Mouse (Mus musculus) adrenal gland, adult 2 months (tissue): ENCODE data around the gene Ucn3. TPM values are rescaled to one million over a fixed set of nuclear protein-coding genes. Genes with fewer than 3 reads are reported as not detected.
A peak's percentile ranks its signal among the peaks of the same experiment; 100 is the strongest.
"Not testable (repeated sequence)": the region's sequence is repeated elsewhere in the genome, so short reads cannot be mapped to it uniquely, and the experiment has no call there.

Source experiments
- DNase-seq: peaks from one replicate; pipeline ENCODE4 v3.0.0; 2021
- long read RNA-seq: library from polyadenylated mRNA; stranded (forward); transcript quantifications from one replicate; pipeline ENCODE4 v2.0.0, GENCODE M21; 2021
- polyA plus RNA-seq: library from polyadenylated mRNA; depleted of rRNA; stranded (reverse); fragments of >200 nt; gene quantifications from 2 replicates; pipeline ENCODE4 v1.2.3, GENCODE M21; 2012; rRNA removed
- total RNA-seq, 2 experiments: library from RNA; stranded (reverse); gene quantifications; 2 replicates each; pipeline ENCODE4 v1.2.3; 2021

The Ucn3 gene
- total RNA-seq (not detected), polyA plus RNA-seq (not detected in 2 replicates)
- long read RNA-seq = 0 reads

GRCm38 (mm10) chr13:3945249-3945648 lies at the start of gene Ucn3:
Ucn3 (minus strand) TSS chr13:3945349.
- DNase-seq = no peak

- no peak for DNase-seq
These were observed 46.9 kb upstream of the Ucn3 start for GRCm38 (mm10) chr13:3992081-3992480.

GRCm38 (mm10) chr13:3968849-3969248 lies 23.7 kb upstream of the Ucn3 start:
- no peak for DNase-seq

- no peak for DNase-seq
These were observed 6.2 kb upstream of the Ucn3 start for GRCm38 (mm10) chr13:3951198-3951914.

GRCm38 (mm10) chr13:3949477-3949876 lies 4.3 kb upstream of the Ucn3 start:
- no peak for DNase-seq

GRCm38 (mm10) chr13:3947267-3947666 lies 2.1 kb upstream of the Ucn3 start:
- DNase-seq = no peak

- no peak for DNase-seq
These were observed 450 bp downstream of the Ucn3 start for GRCm38 (mm10) chr13:3944699-3945098.

- no peak for DNase-seq
These were observed 19.1 kb downstream of the Ucn3 start for GRCm38 (mm10) chr13:3926046-3926445.

GRCm38 (mm10) chr13:3925632-3926031 lies 19.5 kb downstream of the Ucn3 start:
- DNase-seq = no peak

- DNase-seq = no peak
These were observed 20.7 kb downstream of the Ucn3 start for GRCm38 (mm10) chr13:3924483-3924882.

- DNase-seq = peak; percentile 91
These were observed 27.4 kb downstream of the Ucn3 start, which contains the start of the genes Net1 and Tubal3 for GRCm38 (mm10) chr13:3917571-3918311. Net1 (minus strand) TSS chr13:3918220. Tubal3 (plus strand) TSS chr13:3918274.

- no peak for DNase-seq
These were observed 31.6 kb downstream of the Ucn3 start for GRCm38 (mm10) chr13:3913504-3913903.

- DNase-seq = no peak
These were observed 34.8 kb downstream of the Ucn3 start for GRCm38 (mm10) chr13:3910356-3910755.

GRCm38 (mm10) chr13:3908262-3908661 lies 36.9 kb downstream of the Ucn3 start:
- no peak for DNase-seq

- DNase-seq = no peak
These were observed 37.9 kb downstream of the Ucn3 start for GRCm38 (mm10) chr13:3907151-3907696.

GRCm38 (mm10) chr13:3899301-3899700 lies 45.8 kb downstream of the Ucn3 start:
- no peak for DNase-seq

GRCm38 (mm10) chr13:3898202-3898601 lies 46.9 kb downstream of the Ucn3 start:
- DNase-seq = not testable (repeated sequence)

- peak; percentile 67 for DNase-seq
These were observed 48.2 kb downstream of the Ucn3 start for GRCm38 (mm10) chr13:3896913-3897312.

- DNase-seq = no peak
These were observed 49.1 kb downstream of the Ucn3 start for GRCm38 (mm10) chr13:3896032-3896431.

GRCm38 (mm10) chr13:3895397-3895980 lies 49.7 kb downstream of the Ucn3 start:
- no peak for DNase-seq

GRCm38 (mm10) chr13:3894549-3894948 lies 50.6 kb downstream of the Ucn3 start:
- DNase-seq = no peak

- peak; percentile 97 for DNase-seq
These were observed 51.9 kb downstream of the Ucn3 start for GRCm38 (mm10) chr13:3893126-3893734.
